Mouse (Mus musculus): Measurements from ENCODE around the gene Eif3a.

- TF ChIP-seq CTCF (IDR thresholded peaks at IDR 0.05; ENCODE audit: low read depth, low read length), result no peak
- TF ChIP-seq EP300 (IDR thresholded peaks at IDR 0.05; ENCODE audit: insufficient read depth, low read depth, low read length), result no peak
- no peak for TF ChIP-seq POLR2A (IDR thresholded peaks at IDR 0.05; ENCODE audit: insufficient read depth, low read length)
These were observed 33.2 kb downstream of the Eif3a start for GRCm38 (mm10) chr19:60757099-60757785.
